Mouse (Mus musculus): ENCODE measurements around the gene Sp2. TPM values are rescaled to one million over a fixed set of nuclear protein-coding genes. Genes with fewer than 3 reads are reported as not detected.
A peak's percentile ranks its signal among the peaks of the same experiment; 100 is the strongest.

Sp2 gene
- polyA plus RNA-seq, 1 experiment from 2014 or later = 16.8 TPM

GRCm38 (mm10) chr11:96938426-96938800, 44.3 kb downstream of the Sp2 start:
- no peaks in the 10 kb centered on the region for H3K36me3 ChIP-seq (ENCODE audit: control insufficient read depth, insufficient read depth, low read length)
- H3K4me1 ChIP-seq (ENCODE audit: control insufficient read depth, insufficient read depth, low read length) = peaks cover 3% of the 10 kb centered on the region
- H3K4me3 ChIP-seq (ENCODE audit: low read depth, low read length) = no peak overlapping the region
- no peak overlapping the region for H3K4me2 ChIP-seq (ENCODE audit: low read length)
- no peak for ATAC-seq
- H3K27ac ChIP-seq (ENCODE audit: low read length) = no peak overlapping the region
- 83% methylated on average over 6 of the region's 6 CpGs for WGBS
- no peak overlapping the region for H3K9ac ChIP-seq (ENCODE audit: low read depth, low read length)
- no peaks in the 10 kb centered on the region for H3K9me3 ChIP-seq (replicated peaks; ENCODE audit: control insufficient read depth, low read length, poor library complexity, severe bottlenecking)
- no peaks in the 10 kb centered on the region; the same call in 1 of the 2 replicates for H3K27me3 ChIP-seq (ENCODE audit: control insufficient read depth, insufficient read depth, low read depth, low read length)

- Histone ChIP-seq H3K9me3 (replicated peaks; ENCODE audit: control insufficient read depth, low read length, poor library complexity, severe bottlenecking) (no peaks in the 10 kb centered on the region), H3K36me3 (ENCODE audit: control insufficient read depth, insufficient read depth, low read length) (no peaks in the 10 kb centered on the region), H3K9ac (ENCODE audit: low read depth, low read length) (no peak overlapping the region), H3K4me2 (ENCODE audit: low read length) (no peak overlapping the region), H3K27ac (ENCODE audit: low read length) (no peak overlapping the region), H3K4me3 (ENCODE audit: low read depth, low read length) (no peak overlapping the region), H3K4me1 (ENCODE audit: control insufficient read depth, insufficient read depth, low read length) (no peaks in the 10 kb centered on the region), H3K27me3 (ENCODE audit: control insufficient read depth, insufficient read depth, low read depth, low read length) (no peaks in the 10 kb centered on the region; the same call in 1 of the 2 replicates)
- WGBS = 52% methylated on average over 10 of the region's 10 CpGs
- ATAC-seq = no peak
These were observed 45.0 kb downstream of the Sp2 start for GRCm38 (mm10) chr11:96937549-96938425.

GRCm38 (mm10) chr11:96935872-96936650, 46.7 kb downstream of the Sp2 start:
- Histone ChIP-seq H3K27ac (ENCODE audit: low read length) (no peak overlapping the region), H3K36me3 (ENCODE audit: control insufficient read depth, insufficient read depth, low read length) (no peaks in the 10 kb centered on the region), H3K4me1 (ENCODE audit: control insufficient read depth, insufficient read depth, low read length) (no peaks in the 10 kb centered on the region), H3K4me2 (ENCODE audit: low read length) (no peak overlapping the region), H3K4me3 (ENCODE audit: low read depth, low read length) (no peak overlapping the region), H3K9ac (ENCODE audit: low read depth, low read length) (no peak overlapping the region), H3K9me3 (replicated peaks; ENCODE audit: control insufficient read depth, low read length, poor library complexity, severe bottlenecking) (no peaks in the 10 kb centered on the region), H3K27me3 (ENCODE audit: control insufficient read depth, insufficient read depth, low read depth, low read length) (no peaks in the 10 kb centered on the region)
- no peak for ATAC-seq
- 89% methylated on average over 9 of the region's 9 CpGs for WGBS

- no peaks in the 10 kb centered on the region for H3K9me3 ChIP-seq (replicated peaks; ENCODE audit: control insufficient read depth, low read length, poor library complexity, severe bottlenecking)
- H3K4me3 ChIP-seq (ENCODE audit: low read depth, low read length) = 0 out of 2 replicates have a peak overlapping the region, but pooled peaks have one; percentile 6
- 21% methylated on average over 12 of the region's 12 CpGs for WGBS
- no peaks in the 10 kb centered on the region for H3K36me3 ChIP-seq (ENCODE audit: control insufficient read depth, insufficient read depth, low read length)
- no peak overlapping the region for H3K27ac ChIP-seq (ENCODE audit: low read length)
- no peaks in the 10 kb centered on the region; the same call in 1 of the 2 replicates for H3K27me3 ChIP-seq (ENCODE audit: control insufficient read depth, insufficient read depth, low read depth, low read length)
- 0 out of 2 replicates have a peak overlapping the region, but pooled peaks have one; percentile 25 for H3K9ac ChIP-seq (ENCODE audit: low read depth, low read length)
- H3K4me1 ChIP-seq (ENCODE audit: control insufficient read depth, insufficient read depth, low read length) = no peaks in the 10 kb centered on the region
- peak overlapping the region; percentile 36 for H3K4me2 ChIP-seq (ENCODE audit: low read length)
- no peak; the same call in 1 of the 2 replicates for ATAC-seq
These were observed 47.8 kb downstream of the Sp2 start for GRCm38 (mm10) chr11:96934921-96935356.

- Histone ChIP-seq H3K9me3 (replicated peaks; ENCODE audit: control insufficient read depth, low read length, poor library complexity, severe bottlenecking) (no peaks in the 10 kb centered on the region), H3K27me3 (ENCODE audit: control insufficient read depth, insufficient read depth, low read depth, low read length) (peaks cover 8% of the 10 kb centered on the region), H3K4me1 (ENCODE audit: control insufficient read depth, insufficient read depth, low read length) (no peaks in the 10 kb centered on the region), H3K4me3 (ENCODE audit: low read depth, low read length) (no peak overlapping the region), H3K36me3 (ENCODE audit: control insufficient read depth, insufficient read depth, low read length) (no peaks in the 10 kb centered on the region), H3K4me2 (ENCODE audit: low read length) (no peak overlapping the region), H3K9ac (ENCODE audit: low read depth, low read length) (no peak overlapping the region), H3K27ac (ENCODE audit: low read length) (no peak overlapping the region)
- no peak for ATAC-seq
- WGBS = 93% methylated on average over 13 of the region's 13 CpGs
These were observed 49.0 kb downstream of the Sp2 start for GRCm38 (mm10) chr11:96933562-96934276.

GRCm38 (mm10) chr11:96931327-96932062, 51.3 kb downstream of the Sp2 start:
- Histone ChIP-seq H3K4me3 (ENCODE audit: low read depth, low read length) (no peak overlapping the region), H3K4me1 (ENCODE audit: control insufficient read depth, insufficient read depth, low read length) (no peaks in the 10 kb centered on the region), H3K9ac (ENCODE audit: low read depth, low read length) (no peak overlapping the region), H3K9me3 (replicated peaks; ENCODE audit: control insufficient read depth, low read length, poor library complexity, severe bottlenecking) (no peaks in the 10 kb centered on the region), H3K27ac (ENCODE audit: low read length) (no peak overlapping the region), H3K36me3 (ENCODE audit: control insufficient read depth, insufficient read depth, low read length) (no peaks in the 10 kb centered on the region), H3K27me3 (ENCODE audit: control insufficient read depth, insufficient read depth, low read depth, low read length) (peaks cover 12% of the 10 kb centered on the region), H3K4me2 (ENCODE audit: low read length) (no peak overlapping the region)
- no peak for ATAC-seq
- 69% methylated on average over 8 of the region's 8 CpGs for WGBS

- no peaks in the 10 kb centered on the region for H3K9me3 ChIP-seq (replicated peaks; ENCODE audit: control insufficient read depth, low read length, poor library complexity, severe bottlenecking)
- WGBS = 71% methylated on average over 9 of the region's 9 CpGs
These were observed 52.9 kb downstream of the Sp2 start for GRCm38 (mm10) chr11:96929766-96930331.

More at GRCm38 (mm10) chr11:96929766-96930331, 52.9 kb downstream of the Sp2 start:
- no peak for ATAC-seq
- no peak overlapping the region for H3K4me2 ChIP-seq (ENCODE audit: low read length)
- no peak overlapping the region for H3K27ac ChIP-seq (ENCODE audit: low read length)
- no peaks in the 10 kb centered on the region for H3K36me3 ChIP-seq (ENCODE audit: control insufficient read depth, insufficient read depth, low read length)
- peaks cover 12% of the 10 kb centered on the region for H3K27me3 ChIP-seq (ENCODE audit: control insufficient read depth, insufficient read depth, low read depth, low read length)
- H3K4me3 ChIP-seq (ENCODE audit: low read depth, low read length) = no peak overlapping the region
- H3K9ac ChIP-seq (ENCODE audit: low read depth, low read length) = no peak overlapping the region
- H3K4me1 ChIP-seq (ENCODE audit: control insufficient read depth, insufficient read depth, low read length) = no peaks in the 10 kb centered on the region

All from midbrain, embryonic 16.5 days (tissue).